Comparison of ENCODE assay signal across 27 mouse cellular contexts in the genomic region with DNA sequence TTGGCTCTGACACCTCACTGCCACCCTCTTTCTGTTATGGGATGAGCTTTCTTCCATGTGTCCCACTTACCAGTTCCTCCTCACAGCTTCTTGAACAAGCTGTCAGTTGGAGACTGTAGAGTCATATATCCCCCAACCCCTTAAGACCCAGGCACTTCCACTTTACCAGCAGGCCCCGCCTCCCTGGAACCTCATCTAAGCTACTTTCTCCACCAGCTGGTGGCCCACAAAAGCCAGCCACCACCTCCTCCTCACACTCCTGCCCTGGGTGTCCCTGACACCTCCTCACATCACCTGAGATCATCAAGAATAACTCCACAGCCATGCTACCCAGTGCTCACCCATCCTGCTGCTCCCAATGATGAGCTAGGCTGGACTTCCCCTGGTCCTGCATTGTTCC.
DNase-seq lines count a peak whose midpoint lies in the region; ATAC-seq and TF ChIP-seq lines count a peak whose summit lies in the region.
"Had no signal": no experiment of that assay in that cellular context is flagged by ENCODE, and none has a peak within 500 bp of the region (broad histone marks: within the 10 kb centered on the region; RNA-seq: fewer than 3 reads in every experiment).

No protein-coding gene starts in this region.

- no peak for ATAC-seq in CD4-positive, CD25-positive, alpha-beta regulatory T cell, adult 4 months
- ATAC-seq: activated CD4-positive, CD25-positive, alpha-beta regulatory T cell, adult 4 months; forebrain, embryonic 14.5 days; forebrain, embryonic 16.5 days; Patski had no signal

- no peak for TF ChIP-seq POLR2A in thymus, adult 2 months (IDR thresholded peaks at IDR 0.05; ENCODE audit: control insufficient read depth, extremely low read depth, insufficient read depth, low read length, poor library complexity)

- H3K4me1 ChIP-seq in thymus, adult 2 months (replicated peaks; ENCODE audit: control insufficient read depth, insufficient read depth, low read length), result peaks cover 11% of the 10 kb centered on the region
- H3K4me1 ChIP-seq: forebrain, embryonic 12.5 days had no signal

- intact Hi-C loops in gastrocnemius, adult 2 months (cut with DNase I), result no loop called here

- 17% methylated on average over 1 of the region's 1 CpGs for WGBS in thymus, adult 2 months

- no peak overlapping the region for H3K4me3 ChIP-seq in thymus, adult 2 months (ENCODE audit: control insufficient read depth, insufficient read depth, low read length)
- no peak overlapping the region for H3K4me3 ChIP-seq in gastrocnemius, adult 2 months
- H3K4me3 ChIP-seq: embryonic facial prominence, embryonic 13.5 days; embryonic facial prominence, embryonic 15.5 days; erythroblast, embryonic 14.5 days; forebrain, embryonic 10.5 days; forebrain, embryonic 12.5 days had no signal

- peak; percentile 23 for DNase-seq in thymus, adult 2 months
- no peak for DNase-seq in thymus, adult 18-20 months
- DNase-seq in thymus, postnatal 14 days, result peak; percentile 65
- DNase-seq in thymus, postnatal 36 days, result peak; percentile 22 to 48
- DNase-seq in cerebellum, postnatal 36 days, result no peak
- DNase-seq in gastrocnemius, adult 2 months, result no peak
- DNase-seq: adrenal gland, adult 8-10 months; adrenal gland, postnatal 14 days; adrenal gland, postnatal 36 days; cerebellum, adult 11-12 months; cerebellum, adult 2 months; cerebellum, adult 9-10 months; cerebellum, postnatal 10 days; cerebellum, postnatal 25 days; embryo, embryonic 11 days had no signal

- no peaks in the 10 kb centered on the region for H3K36me3 ChIP-seq in thymus, adult 2 months (ENCODE audit: control insufficient read depth, insufficient read depth, low read length)
- H3K36me3 ChIP-seq: embryonic facial prominence, embryonic 13.5 days; embryonic facial prominence, embryonic 15.5 days; forebrain, embryonic 10.5 days; forebrain, embryonic 12.5 days; G1E had no signal

- no peaks in the 10 kb centered on the region for H3K27me3 ChIP-seq in thymus, adult 2 months (ENCODE audit: control insufficient read depth, insufficient read depth, low read length)
- H3K27me3 ChIP-seq: CH12.LX; embryonic facial prominence, embryonic 13.5 days; embryonic facial prominence, embryonic 15.5 days; forebrain, embryonic 12.5 days; Patski had no signal

- TF ChIP-seq CTCF in thymus, adult 2 months (IDR thresholded peaks at IDR 0.05; ENCODE audit: borderline replicate concordance, control insufficient read depth, extremely low read depth, insufficient read depth, low read length, poor library complexity), result no peak
- TF ChIP-seq CTCF in gastrocnemius, adult 2 months (IDR thresholded peaks at IDR 0.05), result no peak

- no peak overlapping the region for H3K27ac ChIP-seq in thymus, adult 2 months (ENCODE audit: control insufficient read depth, insufficient read depth, low read length)
- no peak overlapping the region for H3K27ac ChIP-seq in gastrocnemius, adult 2 months
- H3K27ac ChIP-seq: embryonic facial prominence, embryonic 13.5 days; embryonic facial prominence, embryonic 15.5 days; forebrain, embryonic 10.5 days; forebrain, embryonic 12.5 days had no signal

Comparison
In these comparisons a context has a peak if more than half of its experiments do, and no peak if none do; other contexts are left out.
1. DNase-seq: peak in thymus, adult 2 months (single experiment), thymus, postnatal 14 days (single experiment) and thymus, postnatal 36 days (2 of 2); none in thymus, adult 18-20 months (0 of 2), cerebellum, postnatal 36 days (0 of 2) and gastrocnemius, adult 2 months (single experiment).